Mouse (Mus musculus): ENCODE results near the gene Cpne6. TPM values are rescaled to one million over a fixed set of nuclear protein-coding genes. Genes with fewer than 3 reads are reported as not detected.
A peak's percentile ranks its signal among the peaks of the same experiment; 100 is the strongest.

Cpne6 gene
- 0.13 TPM in 1 of 2 replicates, not detected in the other for polyA plus RNA-seq (2016; fragmentation: Nextera tagmentation; extraction: Ambion mirVana)

DNA sequence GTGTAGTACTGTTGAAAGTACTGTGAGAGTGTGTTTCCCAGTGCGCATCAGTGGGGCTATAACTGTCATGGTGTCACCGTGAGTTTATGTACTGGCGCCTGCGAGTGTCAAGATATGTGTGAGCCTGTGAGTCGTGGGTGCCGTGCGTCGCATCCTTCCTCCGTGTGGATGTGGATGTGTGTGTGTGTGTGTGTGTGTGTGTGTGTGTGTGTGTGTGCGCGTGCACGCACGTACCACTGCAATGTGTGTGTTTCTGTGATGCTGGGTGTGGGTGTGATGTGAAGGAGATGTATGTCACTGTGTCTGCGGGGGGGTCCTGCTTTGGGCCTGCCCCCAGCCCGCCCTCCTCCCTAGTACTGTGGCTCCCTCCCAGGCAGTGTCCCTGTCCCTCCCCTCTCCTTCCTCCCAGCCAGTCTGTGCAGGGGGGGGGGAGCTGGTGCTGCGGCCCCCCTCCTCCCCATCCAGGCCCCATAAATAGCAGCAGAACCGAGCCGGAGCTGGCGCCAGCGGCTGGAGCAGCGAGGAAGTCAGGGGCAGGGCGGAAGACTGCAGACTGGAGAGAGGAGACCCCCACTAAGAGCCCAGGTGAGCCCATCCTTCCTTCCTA is at the start of gene Cpne6:
TSS of gene Cpne6 (plus strand) at position 321 of the 607 bp plus-strand sequence.
- H3K9me3 ChIP-seq (replicated peaks), result no peaks in the 10 kb centered on the region
- no peaks in the 10 kb centered on the region for H3K36me3 ChIP-seq
- WGBS (ENCODE audit: insufficient replicate concordance), result 64% methylated on average over 20 of the region's 22 CpGs
- H3K9ac ChIP-seq, result no peak within 1 kb of the TSS
- no peak within 1 kb of the TSS for H3K27ac ChIP-seq
- peaks cover 30% of the 10 kb centered on the region for H3K4me1 ChIP-seq
- H3K27me3 ChIP-seq (replicated peaks), result peaks cover 85% of the 10 kb centered on the region
- no peak within 1 kb of the TSS for H3K4me2 ChIP-seq
- ATAC-seq, result no peak
- H3K4me3 ChIP-seq, result no peak within 1 kb of the TSS

DNA sequence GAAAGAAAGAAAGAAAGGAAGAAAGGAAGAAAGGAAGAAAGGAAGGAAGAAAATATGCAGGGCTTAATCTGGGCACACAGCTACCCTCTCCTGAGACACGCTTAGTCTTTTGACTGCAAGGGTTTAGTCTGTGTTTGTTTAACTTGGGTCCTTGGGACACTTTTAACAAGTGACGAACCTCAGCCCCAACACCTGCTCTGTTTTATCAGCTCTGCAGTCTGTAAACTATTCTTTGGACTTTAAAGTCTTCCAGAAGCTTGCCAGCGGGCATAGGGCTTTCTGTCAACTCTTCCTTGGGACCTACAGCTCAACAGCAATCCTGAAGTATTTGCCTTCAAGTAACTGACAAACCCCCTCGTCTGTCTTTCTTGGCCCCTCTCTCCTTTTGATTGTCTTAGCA is 48.5 kb upstream of the Cpne6 start:
- WGBS (ENCODE audit: insufficient replicate concordance), result 46% methylated on average over 4 of the region's 4 CpGs
- no peak overlapping the region for H3K4me2 ChIP-seq

DNA sequence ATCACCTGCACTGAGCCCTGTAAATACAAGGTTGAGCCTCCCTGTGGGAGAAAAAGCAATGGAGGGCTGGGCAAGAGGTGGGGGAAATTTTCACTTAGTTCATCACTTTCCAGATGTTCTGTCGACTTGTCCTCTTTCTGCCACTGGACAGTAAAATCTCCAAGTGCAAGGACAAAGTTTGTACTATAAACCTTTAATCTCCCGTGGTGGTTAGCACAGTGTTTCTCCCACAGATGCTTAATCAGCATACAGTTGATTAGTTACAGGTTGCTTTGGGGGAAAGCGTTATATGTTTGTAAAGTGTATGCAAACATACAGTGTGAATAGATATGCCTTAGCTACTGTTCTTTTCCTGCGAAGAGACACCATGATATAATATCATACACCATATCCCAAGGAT is 43.8 kb upstream of the Cpne6 start:
- Histone ChIP-seq H3K9me3 (replicated peaks) (no peaks in the 10 kb centered on the region), H3K27ac (no peak overlapping the region), H3K9ac (no peak overlapping the region)

More for the DNA sequence above, 48.5 kb upstream of the Cpne6 start:
- ATAC-seq, result no peak
- no peak overlapping the region for H3K9ac ChIP-seq
- no peak overlapping the region for H3K4me3 ChIP-seq
- H3K27me3 ChIP-seq (replicated peaks), result peaks cover 31% of the 10 kb centered on the region
- no peaks in the 10 kb centered on the region for H3K4me1 ChIP-seq
- H3K9me3 ChIP-seq (replicated peaks), result no peaks in the 10 kb centered on the region
- no peak overlapping the region for H3K27ac ChIP-seq
- no peaks in the 10 kb centered on the region for H3K36me3 ChIP-seq

DNA sequence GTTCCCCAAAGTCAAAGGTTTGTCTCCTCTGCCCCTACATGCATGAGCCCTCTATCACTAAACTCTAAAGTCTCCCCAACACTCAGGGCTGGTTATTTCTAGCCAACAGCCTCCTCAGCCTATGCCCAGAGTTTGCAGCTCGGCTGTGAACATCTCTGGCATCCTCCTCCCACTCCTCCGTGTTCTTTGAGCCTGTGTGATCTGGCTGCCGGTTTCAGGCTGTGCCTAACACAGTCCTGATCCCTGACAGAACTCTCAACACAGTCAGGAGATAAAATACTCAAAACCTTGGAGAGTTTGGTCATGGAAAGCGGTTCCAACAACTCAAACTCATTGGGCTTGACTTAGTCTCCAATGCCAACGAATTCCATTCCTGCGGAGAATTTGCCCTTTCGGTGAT is 43.1 kb upstream of the Cpne6 start:
- no peak overlapping the region for H3K9ac ChIP-seq
- H3K36me3 ChIP-seq, result no peaks in the 10 kb centered on the region
- H3K4me1 ChIP-seq, result peaks cover 15% of the 10 kb centered on the region
- peaks cover 28% of the 10 kb centered on the region for H3K27me3 ChIP-seq (replicated peaks)
- ATAC-seq, result no peak
- 61% methylated on average over 7 of the region's 7 CpGs for WGBS (ENCODE audit: insufficient replicate concordance)
- no peak overlapping the region for H3K4me3 ChIP-seq
- H3K9me3 ChIP-seq (replicated peaks), result no peaks in the 10 kb centered on the region
- H3K27ac ChIP-seq, result no peak overlapping the region
- H3K4me2 ChIP-seq, result no peak overlapping the region

More for the DNA sequence above, 43.8 kb upstream of the Cpne6 start:
- ATAC-seq, result no peak
- Histone ChIP-seq H3K4me1 (peaks cover 15% of the 10 kb centered on the region), H3K4me2 (no peak overlapping the region), H3K36me3 (no peaks in the 10 kb centered on the region), H3K27me3 (replicated peaks) (peaks cover 24% of the 10 kb centered on the region), H3K4me3 (no peak overlapping the region)
- WGBS (ENCODE audit: insufficient replicate concordance), result 50% methylated on average over 4 of the region's 4 CpGs

DNA sequence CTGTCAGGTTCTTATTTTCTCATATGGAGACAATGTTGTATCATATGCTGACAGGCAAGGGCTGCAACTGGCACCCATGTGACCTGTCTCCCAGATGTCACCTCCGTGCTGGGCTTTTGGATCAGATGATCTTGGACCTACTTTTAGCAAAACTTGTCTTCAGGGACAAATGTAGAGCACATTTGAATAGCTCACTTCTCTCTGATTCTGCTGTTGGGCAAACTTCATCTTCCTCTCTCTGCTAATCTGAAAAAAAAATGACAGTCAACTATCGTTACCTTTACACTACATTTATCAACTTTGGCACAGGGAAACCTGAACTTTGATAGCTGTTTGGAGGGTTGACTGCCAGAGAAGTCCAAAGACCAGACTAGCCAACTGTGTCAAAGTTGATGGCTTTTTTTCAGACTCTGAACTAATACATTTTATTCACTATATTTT is 41.9 kb upstream of the Cpne6 start:
- Histone ChIP-seq H3K27me3 (replicated peaks) (peaks cover 28% of the 10 kb centered on the region), H3K4me2 (no peak overlapping the region), H3K36me3 (no peaks in the 10 kb centered on the region), H3K9me3 (replicated peaks) (no peaks in the 10 kb centered on the region), H3K4me1 (peaks cover 15% of the 10 kb centered on the region), H3K4me3 (no peak overlapping the region), H3K27ac (no peak overlapping the region), H3K9ac (no peak overlapping the region)
- WGBS (ENCODE audit: insufficient replicate concordance), result 41% methylated on average over 2 of the region's 2 CpGs
- no peak for ATAC-seq

DNA sequence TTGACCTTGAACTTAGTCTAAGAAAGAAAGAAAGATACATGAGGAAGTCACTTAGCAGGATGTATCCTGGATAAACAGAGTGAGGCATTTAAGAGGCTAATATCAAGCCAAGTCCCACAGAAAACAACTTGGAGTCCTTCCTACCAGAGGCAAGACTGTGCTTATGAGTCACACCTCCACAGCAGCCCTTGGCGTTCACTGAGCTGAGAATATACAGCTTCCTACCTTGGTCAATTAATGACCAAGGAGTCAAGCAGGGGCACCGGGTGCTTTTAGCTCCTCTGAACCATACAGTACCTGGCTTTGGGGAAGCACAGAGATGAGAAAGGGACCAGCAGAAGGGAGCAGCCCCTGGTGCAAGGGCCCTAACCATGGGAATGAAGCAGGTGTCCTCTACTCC is 41.2 kb upstream of the Cpne6 start:
- Histone ChIP-seq H3K4me2 (no peak overlapping the region), H3K9me3 (replicated peaks) (no peaks in the 10 kb centered on the region), H3K27me3 (replicated peaks) (peaks cover 28% of the 10 kb centered on the region), H3K27ac (no peak overlapping the region), H3K36me3 (no peaks in the 10 kb centered on the region), H3K4me1 (peaks cover 15% of the 10 kb centered on the region), H3K9ac (no peak overlapping the region), H3K4me3 (no peak overlapping the region)
- 61% methylated on average over 2 of the region's 2 CpGs for WGBS (ENCODE audit: insufficient replicate concordance)
- ATAC-seq, result no peak

DNA sequence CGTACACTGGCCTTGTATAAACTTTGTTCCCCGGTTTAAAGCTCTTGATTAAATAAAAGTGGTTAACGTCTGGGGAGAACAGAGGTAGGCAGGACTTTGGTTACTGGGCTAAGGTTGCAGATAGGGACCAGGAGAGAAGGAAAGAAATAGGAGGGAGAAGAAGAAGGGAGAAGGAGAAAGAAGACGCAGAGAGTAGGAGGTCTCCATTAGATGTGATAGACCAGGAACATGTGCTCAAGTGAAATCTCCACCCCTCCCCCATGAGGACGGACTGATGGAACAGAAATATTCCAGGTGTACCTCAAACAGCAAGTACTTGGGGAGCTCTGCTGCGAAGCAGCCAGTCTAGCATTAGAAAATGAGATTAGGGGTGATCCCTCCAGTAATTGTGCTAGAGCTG is 40.4 kb upstream of the Cpne6 start:
- H3K4me1 ChIP-seq, result peaks cover 15% of the 10 kb centered on the region
- ATAC-seq, result no peak
- H3K9ac ChIP-seq, result no peak overlapping the region
- H3K27me3 ChIP-seq (replicated peaks), result peaks cover 28% of the 10 kb centered on the region
- H3K27ac ChIP-seq, result no peak overlapping the region
- H3K9me3 ChIP-seq (replicated peaks), result no peaks in the 10 kb centered on the region
- no peak overlapping the region for H3K4me2 ChIP-seq
- no peak overlapping the region for H3K4me3 ChIP-seq
- WGBS (ENCODE audit: insufficient replicate concordance), result 67% methylated on average over 6 of the region's 6 CpGs
- H3K36me3 ChIP-seq, result no peaks in the 10 kb centered on the region

DNA sequence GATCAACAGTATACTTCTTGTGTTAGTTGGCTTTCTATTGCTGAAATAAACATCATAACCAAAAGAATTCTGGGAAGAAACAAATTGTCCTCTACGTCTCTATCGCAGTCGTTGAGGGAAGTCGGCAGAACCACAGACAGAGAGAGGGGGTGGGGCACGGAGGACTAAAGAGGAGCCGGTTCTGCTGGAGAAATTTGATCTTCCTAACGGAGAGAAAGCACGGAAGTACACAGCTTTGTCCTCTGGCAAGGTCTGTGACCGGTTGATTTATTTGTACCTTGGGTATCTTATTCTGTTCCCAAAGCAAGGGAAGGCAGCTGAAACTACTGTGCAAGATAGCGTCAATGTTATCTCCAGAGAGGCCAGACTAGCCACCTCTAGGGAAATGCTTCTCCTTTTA is 39.4 kb upstream of the Cpne6 start:
- 2% methylated on average over 10 of the region's 10 CpGs for WGBS (ENCODE audit: insufficient replicate concordance)
- peak overlapping the region; percentile 8 for H3K4me2 ChIP-seq
- no peak for ATAC-seq

DNA sequence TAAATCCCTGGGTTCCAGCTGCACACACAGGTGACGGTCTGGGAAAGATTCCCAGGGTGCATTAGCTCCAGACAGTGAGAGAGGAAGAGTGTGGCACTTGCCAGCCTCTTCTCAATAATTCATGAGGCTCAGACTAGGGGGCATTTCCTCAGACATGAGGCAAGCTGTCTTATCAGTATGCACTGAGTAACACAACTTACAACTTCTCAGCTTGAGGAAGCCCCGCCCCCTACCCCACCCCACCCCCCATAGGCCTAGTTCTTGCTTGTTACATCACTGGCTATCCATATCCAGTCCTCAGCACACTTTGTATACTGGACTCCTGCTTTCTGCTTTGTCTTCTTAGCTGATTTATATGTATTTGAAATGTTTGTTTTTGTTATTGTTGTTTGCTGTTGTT is 34.6 kb upstream of the Cpne6 start:
- WGBS (ENCODE audit: insufficient replicate concordance), result 26% methylated on average over 2 of the region's 2 CpGs
- Histone ChIP-seq H3K27ac (0 out of 2 replicates have a peak overlapping the region, but pooled peaks have one; percentile 21), H3K27me3 (replicated peaks) (peaks cover 6% of the 10 kb centered on the region; the same call in 1 of the 2 replicates), H3K4me2 (peak overlapping the region; percentile 39), H3K9me3 (replicated peaks) (no peaks in the 10 kb centered on the region), H3K4me3 (no peak overlapping the region), H3K36me3 (peaks cover 9% of the 10 kb centered on the region), H3K9ac (no peak overlapping the region), H3K4me1 (peaks cover 56% of the 10 kb centered on the region)
- peak; percentile 36 for ATAC-seq

More for the DNA sequence above, 39.4 kb upstream of the Cpne6 start:
- H3K9ac ChIP-seq, result no peak overlapping the region
- no peak overlapping the region for H3K4me3 ChIP-seq
- H3K27ac ChIP-seq, result no peak overlapping the region
- peaks cover 27% of the 10 kb centered on the region for H3K27me3 ChIP-seq (replicated peaks)
- H3K36me3 ChIP-seq, result no peaks in the 10 kb centered on the region
- H3K9me3 ChIP-seq (replicated peaks), result no peaks in the 10 kb centered on the region
- peaks cover 24% of the 10 kb centered on the region for H3K4me1 ChIP-seq

DNA sequence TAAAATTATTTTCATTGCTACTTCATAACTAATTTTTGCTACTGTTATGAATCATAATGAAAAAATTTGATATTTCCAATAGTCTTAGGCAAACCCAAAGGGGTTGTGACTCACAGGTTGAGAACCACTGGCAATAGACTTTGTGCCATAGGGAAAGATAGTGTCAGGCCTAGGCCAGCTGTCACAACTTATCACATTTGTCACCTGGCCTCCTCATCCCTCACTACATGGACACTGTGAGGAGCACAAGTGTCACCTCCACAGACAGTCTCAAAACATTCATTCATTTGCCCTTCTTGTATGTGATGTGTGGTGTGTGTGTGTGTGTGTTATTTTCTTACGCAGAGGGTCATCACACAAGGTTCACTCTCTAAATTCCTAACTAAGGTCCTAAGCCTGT is 32.8 kb upstream of the Cpne6 start:
- peaks cover 24% of the 10 kb centered on the region for H3K36me3 ChIP-seq
- peak overlapping the region; percentile 95 for H3K27ac ChIP-seq
- H3K4me2 ChIP-seq, result peak overlapping the region; percentile 75
- 100% methylated on average over 1 of the region's 1 CpGs for WGBS (ENCODE audit: insufficient replicate concordance)
- no peak overlapping the region for H3K4me3 ChIP-seq
- no peaks in the 10 kb centered on the region for H3K9me3 ChIP-seq (replicated peaks)
- H3K4me1 ChIP-seq, result peaks cover 63% of the 10 kb centered on the region
- peak overlapping the region; percentile 85 for H3K9ac ChIP-seq
- H3K27me3 ChIP-seq (replicated peaks), result no peaks in the 10 kb centered on the region
- peak; percentile 72 for ATAC-seq

DNA sequence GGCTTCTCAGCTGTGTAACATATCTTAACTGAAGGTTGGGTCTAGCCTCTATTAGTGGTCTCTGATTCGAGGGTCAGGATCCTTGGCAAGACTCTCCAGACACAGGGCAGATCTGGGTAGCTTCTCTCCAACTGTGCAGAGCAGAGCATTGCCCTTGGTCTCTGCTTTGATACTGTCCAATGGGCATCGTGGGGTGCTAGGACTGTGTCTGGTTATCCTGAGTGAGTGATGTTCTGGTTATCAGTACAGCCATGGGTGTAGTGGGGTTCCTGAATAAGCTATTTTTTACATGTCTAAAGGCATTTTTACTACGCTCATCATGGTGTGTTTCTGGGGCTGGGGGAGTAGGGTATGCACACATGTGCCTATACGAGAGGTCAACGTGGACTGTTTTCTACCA is 32.4 kb upstream of the Cpne6 start:
- ATAC-seq, result peak; percentile 82

DNA sequence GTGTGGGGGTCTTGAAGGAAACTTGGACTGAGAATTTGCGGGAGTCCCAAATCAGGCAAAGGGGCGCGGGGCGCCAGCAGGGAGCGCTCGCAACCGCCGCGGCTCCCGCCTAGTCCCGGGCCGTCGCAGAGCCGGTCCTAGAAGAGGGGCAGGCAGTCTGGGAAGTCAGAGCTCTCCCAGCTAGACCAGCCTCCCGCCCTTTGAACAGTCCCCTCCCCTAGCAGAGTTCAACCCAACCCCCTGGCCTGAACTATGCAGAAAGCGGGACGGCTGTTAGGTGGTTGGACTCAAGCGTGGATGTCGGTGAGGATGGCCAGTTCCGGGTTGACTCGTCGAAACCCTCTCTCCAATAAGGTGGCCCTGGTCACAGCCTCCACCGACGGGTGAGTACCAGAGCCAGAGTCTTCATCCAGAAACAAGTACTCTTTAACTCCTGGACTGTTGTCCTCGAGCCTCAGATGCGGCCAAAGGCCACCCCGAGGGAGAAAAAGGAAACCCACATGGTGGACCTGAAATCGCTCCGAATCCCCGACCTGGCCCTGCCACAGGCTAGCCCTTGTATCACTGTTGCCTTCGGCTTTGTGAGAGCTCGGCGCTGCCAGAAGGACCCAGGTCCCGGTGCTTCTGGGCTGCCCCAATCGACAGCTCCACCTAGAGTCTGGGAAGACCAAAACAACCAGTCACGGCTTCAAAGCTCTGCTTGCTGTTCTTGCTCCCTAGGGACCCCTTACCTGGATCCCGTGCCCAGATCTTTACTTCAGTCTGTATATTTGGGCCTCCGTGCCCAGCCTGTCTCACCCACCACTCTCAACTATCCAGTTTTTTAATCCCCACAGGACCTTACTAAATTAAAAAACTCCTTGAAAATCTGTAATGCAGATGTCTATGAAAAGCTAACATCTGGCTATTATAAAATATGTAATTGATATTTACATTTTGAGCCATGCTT is 31.3 kb upstream of the Cpne6 start, which contains the start of gene Dhrs4:
TSS of gene Dhrs4 (plus strand) at position 108 of the 949 bp plus-strand sequence.
- Histone ChIP-seq H3K36me3 (peaks cover 28% of the 10 kb centered on the region), H3K4me3 (peak within 1 kb of the TSS; percentile 77), H3K27me3 (replicated peaks) (no peaks in the 10 kb centered on the region), H3K9me3 (replicated peaks) (no peaks in the 10 kb centered on the region), H3K4me2 (peak within 1 kb of the TSS; percentile 75), H3K4me1 (peaks cover 65% of the 10 kb centered on the region), H3K27ac (peak within 1 kb of the TSS; percentile 95), H3K9ac (peak within 1 kb of the TSS; percentile 85)
- peak; percentile 88 for ATAC-seq
- WGBS (ENCODE audit: insufficient replicate concordance), result under 1% methylated on average over 38 of the region's 38 CpGs

More for the DNA sequence above, 32.4 kb upstream of the Cpne6 start:
- no peaks in the 10 kb centered on the region for H3K9me3 ChIP-seq (replicated peaks)
- H3K4me3 ChIP-seq, result peak overlapping the region; percentile 77
- H3K36me3 ChIP-seq, result peaks cover 24% of the 10 kb centered on the region
- no peaks in the 10 kb centered on the region for H3K27me3 ChIP-seq (replicated peaks)
- WGBS (ENCODE audit: insufficient replicate concordance), result 21% methylated on average over 5 of the region's 5 CpGs
- peak overlapping the region; percentile 75 for H3K4me2 ChIP-seq
- H3K4me1 ChIP-seq, result peaks cover 63% of the 10 kb centered on the region
- peak overlapping the region; percentile 85 for H3K9ac ChIP-seq
- peak overlapping the region; percentile 95 for H3K27ac ChIP-seq

Data from liver, embryonic 12.5 days (tissue).